Mouse (Mus musculus): ENCODE measurements around the gene Fmo5. TPM values are rescaled to one million over a fixed set of nuclear protein-coding genes. Genes with fewer than 3 reads are reported as not detected.

The Fmo5 gene
- polyA plus RNA-seq, 1 experiment from 2014 or later, result 50.4 TPM

- 45% methylated on average over 3 of the region's 3 CpGs for WGBS
- ATAC-seq, result no peak
- no peaks in the 10 kb centered on the region for H3K9me3 ChIP-seq (ENCODE audit: control insufficient read depth, low read length)
Observed at GRCm38 (mm10) chr3:97701198-97701597, 72.6 kb downstream of the Fmo5 start.

GRCm38 (mm10) chr3:97702448-97703080, 74.0 kb downstream of the Fmo5 start:
- no peaks in the 10 kb centered on the region for H3K4me1 ChIP-seq (ENCODE audit: control insufficient read depth, insufficient read depth, low read length)
- H3K4me2 ChIP-seq (ENCODE audit: low read depth, low read length), result no peak overlapping the region
- ATAC-seq, result no peak
- no peaks in the 10 kb centered on the region for H3K9me3 ChIP-seq (ENCODE audit: control insufficient read depth, low read length)
- H3K27ac ChIP-seq (ENCODE audit: low read length), result no peak overlapping the region
- 93% methylated on average over 11 of the region's 11 CpGs for WGBS
- H3K36me3 ChIP-seq (ENCODE audit: control insufficient read depth, insufficient read depth, low read length), result no peaks in the 10 kb centered on the region
- no peaks in the 10 kb centered on the region for H3K27me3 ChIP-seq (replicated peaks; ENCODE audit: control insufficient read depth, insufficient read depth, low read length)
- H3K4me3 ChIP-seq (ENCODE audit: low read length), result no peak overlapping the region
- H3K9ac ChIP-seq (ENCODE audit: low read depth, low read length), result no peak overlapping the region

More at GRCm38 (mm10) chr3:97701198-97701597, 72.6 kb downstream of the Fmo5 start:
- Histone ChIP-seq H3K4me1 (ENCODE audit: control insufficient read depth, insufficient read depth, low read length) (no peaks in the 10 kb centered on the region), H3K36me3 (ENCODE audit: control insufficient read depth, insufficient read depth, low read length) (no peaks in the 10 kb centered on the region), H3K4me3 (ENCODE audit: low read length) (no peak overlapping the region), H3K9ac (ENCODE audit: low read depth, low read length) (no peak overlapping the region), H3K4me2 (ENCODE audit: low read depth, low read length) (no peak overlapping the region), H3K27ac (ENCODE audit: low read length) (no peak overlapping the region), H3K27me3 (replicated peaks; ENCODE audit: control insufficient read depth, insufficient read depth, low read length) (no peaks in the 10 kb centered on the region)

Small RNAs within 50 kb of the gene (microRNA-seq; reads per million reads assigned to microRNA genes)
- not detected for gene Mir7225

Other genes with a start within 250 kb of the Fmo5 start
- not detected in 2 replicates for gene Olfr1402, start 206.8 kb upstream of the Fmo5 start, polyA plus RNA-seq (2015; fragmentation: Nextera tagmentation; extraction: Ambion mirVana)
- 17.1 and 17.3 TPM in 2 replicates for gene Chd1l, start 18.6 kb upstream of the Fmo5 start, polyA plus RNA-seq (2015; fragmentation: Nextera tagmentation; extraction: Ambion mirVana)
- gene Prkab2, start 29.4 kb downstream of the Fmo5 start, polyA plus RNA-seq (2015; fragmentation: Nextera tagmentation; extraction: Ambion mirVana), result 5.5 and 5.8 TPM in 2 replicates
- gene Gm17651, start 45.9 kb downstream of the Fmo5 start, polyA plus RNA-seq (2015; fragmentation: Nextera tagmentation; extraction: Ambion mirVana), result not detected in 2 replicates